Mouse (Mus musculus): ENCODE measurements around the gene Asic3.
"Not testable (repeated sequence)": the region's sequence is repeated elsewhere in the genome, so short reads cannot be mapped to it uniquely, and the experiment has no call there.

The Asic3 gene

DNA sequence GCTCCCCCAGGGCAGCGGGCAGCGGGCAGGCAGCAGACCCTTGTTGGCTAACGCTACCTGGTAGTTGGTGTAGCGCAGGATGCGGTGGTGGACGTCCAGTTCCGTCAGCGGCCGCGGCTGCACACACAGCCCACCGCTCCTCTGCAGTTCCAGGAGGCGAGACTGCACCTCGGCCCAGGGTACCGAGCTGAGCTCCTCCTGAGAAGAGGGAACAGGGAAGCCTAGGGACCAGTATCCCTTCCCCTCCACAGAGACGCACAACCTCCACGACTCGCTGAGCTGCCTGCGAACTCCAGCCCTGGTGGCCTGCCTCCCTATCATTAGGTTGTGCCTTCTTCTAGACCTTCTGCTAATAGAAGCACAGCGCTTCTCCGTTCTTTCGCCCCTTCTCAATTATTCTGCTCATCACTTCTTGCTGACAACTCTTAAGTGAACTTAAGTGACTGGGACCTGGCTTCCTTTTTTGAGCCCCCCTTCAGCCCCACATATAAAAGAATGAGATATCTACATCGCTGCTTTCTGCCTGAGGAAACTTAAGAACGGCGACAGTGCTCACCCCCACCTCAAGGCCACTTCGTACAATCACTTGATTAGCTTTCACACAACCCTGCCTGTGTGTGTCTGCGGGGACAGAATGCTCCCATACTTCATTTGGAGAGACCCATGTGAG, 24.8 kb upstream of the Asic3 start:
- no peak for DNase-seq

DNA sequence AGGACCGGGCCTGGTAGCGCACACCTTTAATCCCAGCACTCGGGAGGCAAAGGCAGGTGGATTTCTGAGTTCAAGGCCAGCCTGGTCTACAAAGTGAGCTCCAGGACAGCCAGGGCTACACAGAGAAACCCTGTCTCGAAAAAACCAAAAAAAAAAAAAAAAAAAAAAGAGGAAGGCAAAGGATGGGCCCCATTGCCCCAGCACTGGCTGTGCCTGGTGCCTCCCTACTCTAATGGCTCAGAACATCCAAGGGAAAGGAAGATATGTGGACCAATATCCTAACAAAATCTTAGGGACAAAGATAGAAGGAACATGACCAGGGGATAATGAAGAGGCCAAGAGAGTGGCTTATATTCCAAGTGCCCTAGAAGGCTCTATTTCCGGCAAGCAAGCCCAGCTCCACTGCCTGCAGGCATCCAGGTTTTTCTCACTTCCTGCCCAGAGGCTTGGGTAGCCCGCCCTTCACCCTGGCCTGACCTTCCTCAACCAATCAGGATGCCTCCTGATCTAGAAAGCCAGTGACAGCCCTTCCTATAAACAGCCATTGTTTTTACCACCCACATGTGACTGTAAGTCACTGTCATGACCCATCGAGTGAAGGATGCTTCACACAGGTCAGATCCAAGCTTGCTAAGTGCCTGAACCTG, 24.1 kb upstream of the Asic3 start:
- DNase-seq = no peak

DNA sequence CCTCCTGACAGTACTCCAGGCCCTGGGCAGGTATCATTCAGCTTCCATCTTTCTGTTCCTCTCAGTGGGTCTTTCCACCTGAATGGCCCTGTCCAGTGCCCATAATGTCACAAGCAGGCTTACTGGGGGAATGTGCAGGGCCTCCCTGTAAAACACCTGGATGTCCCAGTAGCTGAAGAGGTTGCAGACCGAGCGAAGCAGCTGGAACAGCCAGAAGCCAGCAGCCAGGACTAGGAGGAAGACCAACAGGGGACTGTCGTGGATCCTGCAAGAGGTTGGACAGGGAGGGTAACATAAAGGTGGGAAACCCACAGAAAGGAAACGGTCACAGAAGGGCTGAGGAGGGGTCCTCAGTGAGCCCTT, 23.6 kb upstream of the Asic3 start:
- DNase-seq = no peak

DNA sequence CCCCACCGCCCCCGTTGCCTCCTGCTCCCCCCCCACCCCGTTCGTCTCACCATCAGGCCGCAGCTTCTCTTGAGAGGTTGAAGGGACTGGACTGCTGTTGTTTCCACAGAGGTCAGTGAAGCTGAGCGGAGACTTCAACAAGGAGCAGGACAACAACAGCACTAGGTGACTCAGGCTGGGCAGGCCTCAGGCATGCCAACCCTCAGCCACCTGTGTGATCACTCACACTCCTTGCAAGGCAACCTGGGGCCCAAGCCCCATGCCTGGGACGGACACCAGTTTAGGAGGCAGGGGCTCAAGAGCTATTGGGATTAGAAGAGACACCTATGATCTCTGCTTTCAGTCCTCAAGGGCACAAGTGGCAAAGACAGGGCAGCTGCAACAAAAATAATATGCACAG, 21.3 kb upstream of the Asic3 start, which contains the start of gene Atg9b:
Gene Atg9b (minus strand): TSS at position 280 of the 400 bp plus-strand sequence.
- DNase-seq = no peak

DNA sequence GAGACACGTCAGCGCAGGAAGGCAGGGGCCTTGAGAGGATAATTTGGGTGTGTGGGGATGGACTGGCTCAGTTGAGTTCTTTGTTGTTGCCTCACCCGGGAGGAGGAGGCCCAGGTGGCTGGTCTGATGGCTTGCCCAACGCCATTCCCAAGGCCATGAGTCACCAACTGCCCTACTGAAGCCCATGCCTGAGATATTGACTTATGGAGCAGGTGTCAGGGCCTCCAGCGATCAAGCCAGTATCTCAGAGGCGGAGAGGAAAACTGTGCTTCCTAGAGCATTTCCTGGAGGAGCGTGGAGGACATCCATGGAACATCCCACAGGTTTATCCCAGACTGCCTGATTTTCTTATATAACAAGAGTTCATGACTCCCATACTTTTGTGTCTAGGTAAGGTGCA, 20.5 kb upstream of the Asic3 start:
- no peak for DNase-seq

DNA sequence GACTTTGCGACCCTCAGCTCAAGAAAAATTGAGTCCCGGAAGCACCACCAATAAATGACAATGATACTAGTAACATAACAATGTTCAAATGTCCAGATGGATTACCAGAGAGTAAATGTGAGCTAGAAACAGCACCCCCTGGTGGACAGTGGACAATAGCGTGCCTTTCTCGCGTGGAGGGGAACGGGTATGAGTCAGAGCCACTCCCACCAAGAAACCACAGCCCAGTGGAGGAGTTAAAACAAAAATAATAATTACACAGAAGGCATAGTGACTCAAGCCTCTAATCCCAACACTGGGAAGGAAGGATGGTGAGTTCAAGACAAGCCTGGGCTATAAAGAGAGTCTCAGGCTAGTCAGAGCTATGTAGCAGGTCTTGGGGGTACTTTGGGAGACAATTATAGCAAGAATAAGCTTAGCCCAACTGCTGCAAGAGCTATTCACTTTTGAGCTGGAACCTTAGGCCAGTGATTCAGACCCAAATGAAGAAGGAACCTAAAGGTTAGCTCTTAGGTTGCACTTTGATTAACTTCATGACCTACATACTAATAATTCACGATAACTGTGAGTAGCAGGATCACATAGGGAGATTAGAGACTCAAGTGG, 19.7 kb upstream of the Asic3 start, which contains the start of gene Abcb8:
Gene Abcb8 (plus strand): TSS at position 272 of the 606 bp plus-strand sequence.
- DNase-seq = peak; percentile 75

DNA sequence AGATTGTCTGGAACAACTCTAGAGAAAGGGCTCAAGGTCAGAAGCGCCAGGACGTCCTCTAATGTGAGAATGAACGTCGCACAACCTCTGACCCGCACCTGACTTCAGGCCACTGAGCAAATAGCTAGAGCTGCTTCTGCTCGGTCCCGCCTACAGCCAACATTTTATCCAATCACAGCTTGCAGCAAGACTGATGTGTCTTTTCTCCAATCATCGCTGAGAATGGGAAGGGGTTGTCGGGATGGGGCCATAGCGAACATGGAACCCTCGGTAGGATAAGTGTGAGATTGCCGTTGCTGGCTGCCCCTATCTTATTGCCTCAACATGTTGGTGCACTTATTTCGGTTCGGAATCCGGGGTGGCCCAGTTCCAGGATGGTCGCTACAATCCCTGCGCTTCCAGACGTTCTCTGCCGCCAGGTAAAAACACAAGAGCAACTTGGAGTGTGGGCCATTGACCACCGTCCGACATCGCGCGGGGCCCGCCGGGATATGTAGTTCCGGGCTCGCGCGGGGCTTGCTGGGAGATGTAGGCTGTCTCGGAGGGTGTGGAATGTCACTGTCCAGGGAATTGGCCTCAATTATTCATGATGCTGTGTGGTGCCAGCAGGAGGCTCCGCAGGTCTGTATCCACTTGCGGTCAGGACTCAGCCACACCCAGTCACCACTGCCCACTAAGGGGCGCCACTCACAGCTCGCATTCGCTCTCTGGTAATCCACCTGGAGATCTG, 18.9 kb upstream of the Asic3 start:
- peak; percentile 94 for DNase-seq

DNA sequence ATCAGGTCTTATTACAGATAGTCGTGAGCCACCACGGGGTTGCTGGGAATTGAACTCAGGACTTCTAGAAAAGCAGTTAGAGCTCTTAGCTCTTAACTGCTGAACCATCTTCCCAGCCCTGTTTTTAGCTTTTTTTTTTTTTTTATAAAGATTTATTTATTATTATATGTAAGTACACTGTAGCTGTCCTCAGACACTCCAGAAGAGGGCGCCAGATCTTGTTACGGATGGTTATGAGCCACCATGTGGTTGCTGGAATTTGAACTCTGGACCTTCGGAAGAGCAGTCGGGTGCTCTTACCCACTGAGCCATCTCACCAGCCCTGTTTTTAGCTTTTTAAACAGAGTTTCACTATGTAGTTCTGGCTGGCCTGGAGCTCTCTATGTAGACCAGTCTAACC, 16.9 kb upstream of the Asic3 start:
- DNase-seq = not testable (repeated sequence)

DNA sequence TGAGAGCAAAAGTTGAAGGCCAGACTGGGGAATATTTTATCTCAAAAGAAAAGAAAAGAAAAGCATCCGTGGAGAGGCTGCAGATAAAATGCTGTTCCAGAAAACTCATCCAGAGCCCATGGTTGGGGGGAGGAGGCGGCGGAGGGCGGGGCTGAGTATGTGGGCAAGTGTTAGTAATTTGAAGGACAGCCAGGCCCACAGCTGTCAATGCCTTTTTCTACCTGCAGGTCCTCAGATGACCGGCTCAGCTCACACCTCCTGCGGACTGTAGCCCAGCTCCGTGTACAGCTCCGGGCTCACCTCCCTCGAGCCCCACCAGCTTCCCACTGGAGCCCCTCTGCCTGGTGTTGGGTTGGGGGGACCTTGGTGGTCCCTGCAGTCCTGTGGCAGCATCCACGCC, 13.5 kb upstream of the Asic3 start:
- no peak for DNase-seq

DNA sequence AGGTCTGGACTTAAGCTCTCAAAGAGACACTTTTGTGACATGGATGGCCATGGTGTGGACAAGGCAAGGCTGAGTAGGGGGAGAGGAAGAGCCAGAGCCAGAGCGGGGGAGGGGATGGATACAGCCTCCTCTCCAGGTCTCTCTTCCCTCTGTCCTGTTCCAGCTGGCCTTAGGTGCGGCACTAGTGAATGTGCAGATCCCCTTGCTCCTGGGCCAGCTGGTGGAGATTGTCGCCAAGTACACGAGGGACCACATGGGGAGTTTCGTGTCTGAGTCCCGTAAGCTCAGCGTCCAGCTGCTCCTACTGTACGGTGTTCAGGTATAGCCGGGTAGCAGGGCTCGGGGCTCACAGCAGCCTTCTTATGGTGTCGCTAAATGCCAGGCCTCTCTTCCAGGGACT, 12.8 kb upstream of the Asic3 start:
- no peak for DNase-seq

DNA sequence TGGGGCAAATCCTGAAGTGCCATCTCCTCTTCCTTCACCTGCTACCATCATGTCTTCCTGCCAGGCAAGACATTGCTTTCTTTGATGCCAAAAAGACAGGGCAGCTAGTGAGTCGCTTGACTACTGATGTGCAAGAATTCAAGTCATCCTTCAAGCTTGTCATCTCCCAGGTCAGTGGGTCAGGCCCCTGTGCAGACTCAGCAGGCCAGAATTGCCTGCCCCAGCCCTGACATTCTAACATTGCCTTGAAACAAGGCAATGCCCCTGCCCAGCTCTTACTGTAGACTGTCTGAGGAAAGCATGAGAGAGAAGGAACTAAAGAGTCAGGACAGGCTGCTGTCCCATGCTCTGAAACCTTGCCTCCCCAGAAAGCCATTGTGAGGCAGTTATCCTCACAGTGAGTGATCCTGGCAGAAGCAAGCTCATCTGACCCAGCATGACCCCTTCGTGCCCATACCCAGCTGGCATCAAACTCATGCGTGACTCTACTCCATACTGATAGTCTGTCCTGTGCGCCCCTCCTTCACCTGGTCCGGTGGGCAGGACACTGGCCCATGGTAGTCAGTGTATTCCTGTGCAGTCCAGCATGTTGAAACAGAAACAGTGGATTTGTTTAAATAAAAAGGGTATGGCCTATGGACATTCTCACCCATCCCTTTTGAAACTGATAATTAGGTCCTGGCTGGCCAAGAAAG, 12.1 kb upstream of the Asic3 start:
- DNase-seq = no peak

DNA sequence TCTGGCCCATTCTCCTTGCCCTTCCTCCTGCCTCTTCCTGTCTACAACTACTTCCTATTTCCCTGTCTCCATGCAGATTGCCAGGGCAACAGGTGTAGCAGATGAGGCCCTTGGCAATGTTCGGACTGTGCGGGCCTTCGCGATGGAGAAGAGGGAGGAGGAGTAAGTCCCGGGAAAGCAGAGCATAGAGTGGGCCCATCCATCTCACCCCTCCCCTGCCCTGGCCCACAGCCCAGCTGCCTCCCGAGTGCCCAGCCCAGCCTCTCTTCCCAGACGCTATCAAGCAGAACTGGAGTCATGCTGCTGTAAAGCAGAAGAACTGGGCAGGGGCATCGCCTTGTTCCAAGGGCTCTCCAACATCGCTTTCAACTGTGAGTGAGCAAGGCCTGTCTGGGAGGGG, 11.2 kb upstream of the Asic3 start:
- DNase-seq = no peak

DNA sequence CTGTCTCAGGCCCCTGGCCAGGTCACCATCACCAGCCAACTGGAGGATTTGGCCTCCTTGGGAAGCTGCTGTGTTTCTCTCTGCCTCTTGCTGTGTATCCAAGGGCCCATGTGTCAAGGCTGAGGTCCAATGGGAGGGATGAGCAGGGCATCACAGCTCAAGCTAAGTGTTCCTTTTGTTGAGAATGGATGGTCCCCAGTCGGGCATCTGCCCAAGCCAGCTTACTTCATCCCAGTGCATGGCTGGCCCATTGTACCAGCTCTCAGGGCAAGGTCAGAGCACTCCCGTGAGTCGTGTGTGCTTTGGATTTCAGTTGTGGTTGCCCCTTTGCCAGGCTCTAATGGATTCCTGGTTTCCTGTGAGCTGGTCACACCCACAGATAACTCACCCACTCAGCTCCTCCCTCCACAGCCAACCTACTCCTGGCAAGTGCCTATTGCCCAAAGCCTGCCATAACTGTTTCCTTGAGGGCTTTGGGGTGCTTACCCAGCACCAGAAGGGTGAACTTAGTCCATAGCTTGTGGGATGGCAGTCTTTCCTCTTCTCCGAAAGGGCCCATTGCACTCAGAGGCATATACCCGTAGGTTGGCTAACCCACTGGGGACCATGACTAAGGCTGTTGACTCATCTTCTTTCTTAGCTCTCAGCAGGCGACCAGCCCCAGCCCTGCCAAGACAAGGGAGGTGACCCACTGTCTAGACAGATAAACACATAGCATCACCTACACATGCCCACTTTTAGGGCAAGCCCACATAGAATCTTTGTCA, 8.4 kb upstream of the Asic3 start:
- DNase-seq = no peak

DNA sequence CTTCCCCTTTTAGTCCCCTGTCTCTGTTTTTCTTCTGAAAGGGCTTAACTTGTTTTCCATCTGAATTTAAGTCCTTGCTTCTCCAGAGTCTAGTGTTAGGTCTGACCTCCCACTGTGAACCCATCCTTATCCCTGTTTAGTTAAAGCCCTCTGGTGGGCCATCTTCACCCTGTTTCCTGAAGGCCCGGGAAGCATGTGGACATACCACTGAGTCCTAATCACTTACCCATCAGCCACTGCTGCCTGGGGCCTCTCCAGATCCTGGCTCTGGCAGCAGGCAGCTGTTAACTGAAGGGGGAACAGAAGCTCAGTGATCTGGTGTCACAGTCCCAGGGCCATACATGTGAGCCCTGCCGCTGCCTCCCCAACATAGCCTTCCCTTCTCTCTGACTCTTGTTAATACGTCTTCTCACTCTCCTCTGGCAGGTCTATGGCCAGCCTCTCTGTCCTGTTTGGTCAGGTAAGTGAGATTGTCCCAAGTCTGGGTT, 7.8 kb upstream of the Asic3 start:
- no peak for DNase-seq

DNA sequence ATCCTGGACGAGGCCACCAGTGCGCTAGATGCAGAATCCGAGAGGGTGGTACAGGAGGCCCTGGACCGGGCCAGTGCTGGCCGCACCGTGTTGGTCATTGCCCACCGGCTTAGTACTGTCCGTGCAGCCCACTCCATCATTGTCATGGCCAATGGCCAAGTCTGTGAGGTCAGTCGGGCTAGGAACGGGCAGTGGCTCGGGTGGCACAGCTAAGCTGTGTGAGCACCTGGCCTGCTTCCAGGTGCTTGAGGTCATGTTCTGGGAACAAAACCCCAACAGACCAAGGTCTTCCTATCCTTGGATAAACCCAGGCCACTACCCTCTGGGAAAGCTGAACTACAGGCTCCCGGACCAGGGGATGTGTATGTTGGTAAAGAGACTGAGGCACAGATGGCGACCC, 4.5 kb upstream of the Asic3 start:
- DNase-seq = no peak

DNA sequence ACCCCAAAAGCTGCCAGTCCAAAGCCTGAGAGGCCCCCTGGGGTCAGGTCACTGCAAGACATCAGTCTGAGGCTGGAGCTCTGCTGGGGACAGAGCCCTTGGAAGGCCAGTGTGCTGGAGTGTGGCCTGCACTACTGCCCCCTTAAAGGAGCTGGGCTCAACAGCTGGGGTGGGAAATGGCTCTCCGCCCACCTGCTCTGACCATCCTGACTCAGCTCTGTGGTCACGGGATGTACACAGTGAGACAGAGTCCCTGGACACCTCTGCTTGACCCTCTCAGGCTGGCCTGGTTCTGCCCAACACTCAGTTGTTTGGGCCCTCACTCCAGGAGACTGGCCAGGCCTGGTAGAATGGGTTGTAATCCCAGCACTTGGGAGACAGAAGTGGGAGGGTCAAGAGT, 3.7 kb upstream of the Asic3 start:
- DNase-seq = no peak

DNA sequence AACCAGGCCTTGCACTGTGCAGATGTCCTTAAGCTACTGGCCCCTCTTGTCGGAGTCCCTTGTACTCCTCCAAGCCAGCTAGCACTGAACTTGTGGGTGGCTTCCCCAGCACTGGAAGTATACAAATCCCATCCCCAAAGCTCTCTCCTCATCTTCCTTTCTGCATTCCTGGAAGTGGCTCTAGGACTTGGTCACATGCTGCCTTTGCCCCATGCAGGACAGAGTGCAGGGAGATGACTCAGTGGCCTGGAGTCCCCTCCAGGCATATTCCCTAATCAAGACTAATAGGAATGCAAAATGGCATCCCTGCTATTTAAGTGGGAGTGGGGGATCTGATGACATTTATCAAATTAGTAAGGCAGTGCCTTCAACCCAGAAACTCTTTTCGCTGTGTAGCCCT, 1.1 kb upstream of the Asic3 start:
- DNase-seq = no peak

DNA sequence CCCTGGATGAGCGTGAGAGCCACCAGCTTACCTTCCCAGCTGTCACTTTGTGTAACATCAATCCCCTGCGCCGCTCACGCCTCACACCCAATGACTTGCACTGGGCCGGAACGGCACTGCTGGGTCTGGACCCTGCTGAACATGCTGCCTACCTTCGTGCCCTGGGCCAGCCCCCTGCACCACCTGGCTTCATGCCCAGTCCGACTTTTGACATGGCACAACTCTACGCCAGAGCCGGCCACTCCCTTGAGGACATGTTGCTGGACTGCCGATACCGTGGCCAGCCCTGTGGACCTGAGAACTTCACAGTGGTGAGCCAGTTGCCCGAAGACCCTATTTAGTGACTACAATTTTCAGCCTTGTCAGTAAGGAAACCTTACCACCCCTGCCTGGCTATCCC, 746 bp downstream of the Asic3 start:
- DNase-seq = no peak

DNA sequence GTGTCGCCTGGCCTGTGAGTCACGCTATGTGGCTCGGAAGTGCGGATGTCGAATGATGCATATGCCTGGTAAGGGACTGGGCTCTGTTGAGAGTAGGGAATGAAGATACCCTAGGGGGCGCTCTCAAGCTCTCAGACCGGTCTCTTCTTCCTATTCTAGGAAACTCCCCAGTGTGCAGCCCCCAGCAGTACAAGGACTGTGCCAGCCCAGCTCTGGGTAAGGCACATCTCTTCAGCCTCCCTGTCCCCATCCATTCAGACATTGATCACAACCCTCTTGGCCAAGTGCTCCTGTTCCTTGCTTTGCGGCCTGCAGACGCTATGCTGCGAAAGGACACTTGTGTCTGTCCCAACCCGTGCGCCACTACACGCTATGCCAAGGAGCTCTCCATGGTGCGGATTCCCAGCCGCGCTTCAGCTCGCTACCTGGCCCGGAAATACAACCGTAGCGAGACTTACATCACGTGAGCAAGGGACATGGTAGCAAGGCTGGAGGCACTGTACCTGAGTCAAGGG, 3.1 kb downstream of the Asic3 start:
- peak; percentile 74 for DNase-seq

DNA sequence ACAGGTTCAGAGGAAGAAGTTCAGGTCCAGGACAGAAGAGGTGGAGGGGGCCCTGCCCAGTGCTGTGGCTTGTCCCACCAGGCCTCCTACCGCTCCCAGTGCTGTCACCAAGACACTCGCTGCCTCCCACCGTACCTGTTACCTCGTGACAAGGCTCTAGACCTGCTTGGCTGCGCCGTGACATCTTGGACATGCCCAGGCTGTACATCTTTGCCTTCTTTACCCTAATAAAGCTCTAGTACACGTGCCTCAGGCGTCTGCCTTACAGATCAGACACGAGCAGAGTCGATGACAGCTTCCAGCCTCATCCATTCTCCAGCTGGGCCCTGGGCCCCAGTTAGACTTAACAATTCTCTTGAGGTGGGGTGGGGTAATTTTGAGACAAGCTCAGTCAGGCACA, 4.4 kb downstream of the Asic3 start:
- DNase-seq = no peak

DNA sequence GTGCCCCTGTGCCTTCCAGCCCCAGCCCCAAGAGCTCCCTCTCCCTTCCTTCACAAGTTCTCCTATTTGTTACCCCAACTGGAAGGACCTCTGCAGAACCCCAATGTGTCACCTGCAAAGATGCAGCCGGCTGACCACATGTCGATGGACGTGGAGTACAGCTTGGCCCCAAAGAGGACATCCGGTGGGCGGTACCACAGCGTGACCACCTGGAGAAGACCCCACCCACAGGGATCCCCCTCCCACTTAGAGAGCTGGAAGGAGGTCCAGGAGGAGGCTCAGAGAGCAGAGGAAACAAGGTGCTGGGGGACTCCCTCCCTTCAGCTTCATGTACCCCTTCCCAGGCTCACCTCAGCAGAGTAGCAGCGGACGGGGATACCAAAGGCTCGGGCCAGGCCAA, 7.2 kb downstream of the Asic3 start:
- no peak for DNase-seq

Measured in cerebellum, adult 11 months (tissue).